Mouse (Mus musculus): ENCODE results near the gene Kif6. TPM values are rescaled to one million over a fixed set of nuclear protein-coding genes. Genes with fewer than 3 reads are reported as not detected.

The Kif6 gene
- polyA plus RNA-seq, 1 experiment from 2014 or later: 3.1 TPM

- no peak for ATAC-seq (ENCODE audit: low FRiP score)
- Histone ChIP-seq H3K36me3 (ENCODE audit: control insufficient read depth, insufficient read depth, low read length) (no peaks in the 10 kb centered on the region), H3K4me1 (replicated peaks; ENCODE audit: control insufficient read depth, insufficient read depth, low read length) (no peaks in the 10 kb centered on the region), H3K4me3 (ENCODE audit: low read depth, low read length) (no peak overlapping the region), H3K9me3 (ENCODE audit: control insufficient read depth, low read length) (no peaks in the 10 kb centered on the region), H3K27ac (ENCODE audit: low read depth, low read length) (no peak overlapping the region), H3K27me3 (ENCODE audit: control insufficient read depth, insufficient read depth, low read length) (no peaks in the 10 kb centered on the region), H3K4me2 (replicated peaks; ENCODE audit: low read depth, low read length) (no peak overlapping the region), H3K9ac (ENCODE audit: low read depth, low read length) (no peak overlapping the region)
- DNase-seq (ENCODE audit: low spot score): no peak
- 76% methylated on average over 13 of the region's 13 CpGs for WGBS
These were observed 162.3 kb downstream of the Kif6 start for GRCm38 (mm10) chr17:49777115-49777839.

- WGBS: 85% methylated on average over 4 of the region's 4 CpGs
These were observed 164.1 kb downstream of the Kif6 start for GRCm38 (mm10) chr17:49779066-49779465.

GRCm38 (mm10) chr17:49779576-49779975 is 164.6 kb downstream of the Kif6 start:
- Histone ChIP-seq H3K9me3 (ENCODE audit: control insufficient read depth, low read length) (no peaks in the 10 kb centered on the region), H3K4me1 (replicated peaks; ENCODE audit: control insufficient read depth, insufficient read depth, low read length) (no peaks in the 10 kb centered on the region), H3K36me3 (ENCODE audit: control insufficient read depth, insufficient read depth, low read length) (no peaks in the 10 kb centered on the region), H3K27ac (ENCODE audit: low read depth, low read length) (no peak overlapping the region), H3K4me2 (replicated peaks; ENCODE audit: low read depth, low read length) (no peak overlapping the region), H3K27me3 (ENCODE audit: control insufficient read depth, insufficient read depth, low read length) (no peaks in the 10 kb centered on the region), H3K9ac (ENCODE audit: low read depth, low read length) (no peak overlapping the region), H3K4me3 (ENCODE audit: low read depth, low read length) (no peak overlapping the region)
- WGBS: 87% methylated on average over 3 of the region's 3 CpGs
- no peak for ATAC-seq (ENCODE audit: low FRiP score)
- no peak for DNase-seq (ENCODE audit: low spot score)

More at GRCm38 (mm10) chr17:49779066-49779465, 164.1 kb downstream of the Kif6 start:
- H3K4me3 ChIP-seq (ENCODE audit: low read depth, low read length): no peak overlapping the region
- H3K27me3 ChIP-seq (ENCODE audit: control insufficient read depth, insufficient read depth, low read length): no peaks in the 10 kb centered on the region
- no peak overlapping the region for H3K9ac ChIP-seq (ENCODE audit: low read depth, low read length)
- H3K27ac ChIP-seq (ENCODE audit: low read depth, low read length): no peak overlapping the region
- no peak for ATAC-seq (ENCODE audit: low FRiP score)
- no peaks in the 10 kb centered on the region for H3K4me1 ChIP-seq (replicated peaks; ENCODE audit: control insufficient read depth, insufficient read depth, low read length)
- no peak for DNase-seq (ENCODE audit: low spot score)
- no peak overlapping the region for H3K4me2 ChIP-seq (replicated peaks; ENCODE audit: low read depth, low read length)
- H3K9me3 ChIP-seq (ENCODE audit: control insufficient read depth, low read length): no peaks in the 10 kb centered on the region
- no peaks in the 10 kb centered on the region for H3K36me3 ChIP-seq (ENCODE audit: control insufficient read depth, insufficient read depth, low read length)

- no peak overlapping the region for H3K4me2 ChIP-seq (replicated peaks; ENCODE audit: low read depth, low read length)
- WGBS: 91% methylated on average over 5 of the region's 5 CpGs
- no peak overlapping the region for H3K4me3 ChIP-seq (ENCODE audit: low read depth, low read length)
- H3K27ac ChIP-seq (ENCODE audit: low read depth, low read length): no peak overlapping the region
- no peaks in the 10 kb centered on the region for H3K27me3 ChIP-seq (ENCODE audit: control insufficient read depth, insufficient read depth, low read length)
- H3K4me1 ChIP-seq (replicated peaks; ENCODE audit: control insufficient read depth, insufficient read depth, low read length): no peaks in the 10 kb centered on the region
- H3K9me3 ChIP-seq (ENCODE audit: control insufficient read depth, low read length): no peaks in the 10 kb centered on the region
- no peak overlapping the region for H3K9ac ChIP-seq (ENCODE audit: low read depth, low read length)
- no peak for ATAC-seq (ENCODE audit: low FRiP score)
- no peak for DNase-seq (ENCODE audit: low spot score)
- H3K36me3 ChIP-seq (ENCODE audit: control insufficient read depth, insufficient read depth, low read length): no peaks in the 10 kb centered on the region
These were observed 170.9 kb downstream of the Kif6 start for GRCm38 (mm10) chr17:49785851-49786250.

- Histone ChIP-seq H3K4me3 (ENCODE audit: low read depth, low read length) (no peak overlapping the region), H3K9ac (ENCODE audit: low read depth, low read length) (no peak overlapping the region), H3K27ac (ENCODE audit: low read depth, low read length) (no peak overlapping the region), H3K4me2 (replicated peaks; ENCODE audit: low read depth, low read length) (no peak overlapping the region), H3K27me3 (ENCODE audit: control insufficient read depth, insufficient read depth, low read length) (no peaks in the 10 kb centered on the region), H3K9me3 (ENCODE audit: control insufficient read depth, low read length) (no peaks in the 10 kb centered on the region), H3K36me3 (ENCODE audit: control insufficient read depth, insufficient read depth, low read length) (no peaks in the 10 kb centered on the region), H3K4me1 (replicated peaks; ENCODE audit: control insufficient read depth, insufficient read depth, low read length) (no peaks in the 10 kb centered on the region)
- 65% methylated on average over 9 of the region's 9 CpGs for WGBS
- DNase-seq (ENCODE audit: low spot score) (no peak), ATAC-seq (ENCODE audit: low FRiP score) (no peak)
These were observed 172.4 kb downstream of the Kif6 start for GRCm38 (mm10) chr17:49787351-49787750.

- no peak for ATAC-seq (ENCODE audit: low FRiP score)
- no peaks in the 10 kb centered on the region for H3K4me1 ChIP-seq (replicated peaks; ENCODE audit: control insufficient read depth, insufficient read depth, low read length)
- H3K4me3 ChIP-seq (ENCODE audit: low read depth, low read length): no peak overlapping the region
- no peak overlapping the region for H3K9ac ChIP-seq (ENCODE audit: low read depth, low read length)
- no peaks in the 10 kb centered on the region for H3K27me3 ChIP-seq (ENCODE audit: control insufficient read depth, insufficient read depth, low read length)
- no peak overlapping the region for H3K4me2 ChIP-seq (replicated peaks; ENCODE audit: low read depth, low read length)
- whole genome bisulfite sequencing: 75% methylated on average over 7 of the region's 7 CpGs
- H3K36me3 ChIP-seq (ENCODE audit: control insufficient read depth, insufficient read depth, low read length): no peaks in the 10 kb centered on the region
- no peak overlapping the region for H3K27ac ChIP-seq (ENCODE audit: low read depth, low read length)
- H3K9me3 ChIP-seq (ENCODE audit: control insufficient read depth, low read length): no peaks in the 10 kb centered on the region
- no peak for DNase-seq (ENCODE audit: low spot score)
These were observed 173.4 kb downstream of the Kif6 start for GRCm38 (mm10) chr17:49788187-49788974.

GRCm38 (mm10) chr17:49791546-49791945 is 176.6 kb downstream of the Kif6 start:
- 96% methylated on average over 5 of the region's 5 CpGs for WGBS
- no peaks in the 10 kb centered on the region for H3K36me3 ChIP-seq (ENCODE audit: control insufficient read depth, insufficient read depth, low read length)
- H3K4me2 ChIP-seq (replicated peaks; ENCODE audit: low read depth, low read length): no peak overlapping the region
- no peak overlapping the region for H3K27ac ChIP-seq (ENCODE audit: low read depth, low read length)
- no peaks in the 10 kb centered on the region for H3K4me1 ChIP-seq (replicated peaks; ENCODE audit: control insufficient read depth, insufficient read depth, low read length)
- ATAC-seq (ENCODE audit: low FRiP score): no peak
- H3K9me3 ChIP-seq (ENCODE audit: control insufficient read depth, low read length): no peaks in the 10 kb centered on the region
- H3K4me3 ChIP-seq (ENCODE audit: low read depth, low read length): no peak overlapping the region
- no peaks in the 10 kb centered on the region for H3K27me3 ChIP-seq (ENCODE audit: control insufficient read depth, insufficient read depth, low read length)
- H3K9ac ChIP-seq (ENCODE audit: low read depth, low read length): no peak overlapping the region
- DNase-seq (ENCODE audit: low spot score): no peak

GRCm38 (mm10) chr17:49792217-49792743 is 177.3 kb downstream of the Kif6 start:
- Histone ChIP-seq H3K36me3 (ENCODE audit: control insufficient read depth, insufficient read depth, low read length) (no peaks in the 10 kb centered on the region), H3K4me3 (ENCODE audit: low read depth, low read length) (no peak overlapping the region), H3K4me2 (replicated peaks; ENCODE audit: low read depth, low read length) (no peak overlapping the region), H3K27me3 (ENCODE audit: control insufficient read depth, insufficient read depth, low read length) (no peaks in the 10 kb centered on the region), H3K9ac (ENCODE audit: low read depth, low read length) (no peak overlapping the region), H3K27ac (ENCODE audit: low read depth, low read length) (no peak overlapping the region), H3K4me1 (replicated peaks; ENCODE audit: control insufficient read depth, insufficient read depth, low read length) (no peaks in the 10 kb centered on the region), H3K9me3 (ENCODE audit: control insufficient read depth, low read length) (no peaks in the 10 kb centered on the region)
- ATAC-seq (ENCODE audit: low FRiP score): no peak
- WGBS: 88% methylated on average over 10 of the region's 10 CpGs
- DNase-seq (ENCODE audit: low spot score): no peak
